Mouse (Mus musculus): ENCODE measurements around the gene Tomm70a.

GRCm38 (mm10) chr16:57196590-57196989, 75.1 kb downstream of the Tomm70a start:
- TF ChIP-seq CTCF (IDR thresholded peaks at IDR 0.05; ENCODE audit: extremely low read depth, insufficient read depth, low read length) (no peak), POLR2A (IDR thresholded peaks at IDR 0.05; ENCODE audit: extremely low read depth, insufficient read depth, low read length) (no peak)
